Mouse (Mus musculus) MEL (cell line): ENCODE results near the gene Gtse1.

Experiments used
- CTCF ChIP-seq, 3 experiments: IDR thresholded peaks in 2 of 3; conservative IDR thresholded peaks in 1 of 3; 2 replicates each; pipeline ENCODE4 v1.5.1; 2011 to 2012; ENCODE audit warnings: low read length in 3 of 3, low read depth in 2 of 3, mild to moderate bottlenecking in 2 of 3, improper control_type of control experiment in 1 of 3, inconsistent platforms in 1 of 3, mixed read lengths in 1 of 3, moderate library complexity in 1 of 3; ENCODE audit not compliant: control insufficient read depth in 1 of 3, insufficient read depth in 1 of 3, poor library complexity in 1 of 3, severe bottlenecking in 1 of 3
- E2F4 ChIP-seq: IDR thresholded peaks from 2 replicates; pipeline ENCODE4 v1.6.1; 2011; ENCODE audit warnings: low read depth, low read length, improper control_type of control experiment, borderline replicate concordance
- GABPA ChIP-seq: IDR thresholded peaks from 2 replicates; pipeline ENCODE4 v1.6.1; 2012; ENCODE audit warnings: low read depth, mild to moderate bottlenecking, inconsistent platforms, low read length, improper control_type of control experiment, moderate library complexity
- GATA1 ChIP-seq: IDR thresholded peaks from 2 replicates; pipeline ENCODE4 v1.6.1; 2011; ENCODE audit warnings: low read depth, low read length, improper control_type of control experiment
- HCFC1 ChIP-seq: IDR thresholded peaks from 2 replicates; pipeline ENCODE4 v1.6.1; 2012; ENCODE audit warnings: low read depth, mild to moderate bottlenecking, inconsistent platforms, low read length, improper control_type of control experiment, moderate library complexity
- MAFK ChIP-seq: IDR thresholded peaks from 2 replicates; pipeline ENCODE4 v1.6.1; 2011; ENCODE audit warnings: low read depth, mild to moderate bottlenecking, low read length, improper control_type of control experiment, borderline replicate concordance
- POLR2A ChIP-seq, 2 experiments: IDR thresholded peaks; 2 replicates each; pipeline ENCODE4 v1.6.1; 2011 to 2012; ENCODE audit warnings: low read length in 2 of 2, mild to moderate bottlenecking in 2 of 2, control low read depth in 1 of 2, improper control_type of control experiment in 1 of 2, low read depth in 1 of 2, moderate library complexity in 1 of 2; ENCODE audit not compliant: control insufficient read depth in 1 of 2, insufficient read depth in 1 of 2, poor library complexity in 1 of 2
- SIN3A ChIP-seq: IDR thresholded peaks from 2 replicates; pipeline ENCODE4 v1.6.1; 2012; ENCODE audit warnings: low read length, improper control_type of control experiment, inconsistent platforms
- USF1 ChIP-seq: IDR thresholded peaks from 2 replicates; pipeline ENCODE4 v1.6.1; 2014; ENCODE audit warnings: low read depth, mild to moderate bottlenecking, inconsistent platforms, low read length, improper control_type of control experiment, moderate library complexity
- USF2 ChIP-seq, 2 experiments: IDR thresholded peaks; 2 replicates each; pipeline ENCODE4 v1.6.1; 2011 to 2012; ENCODE audit warnings: improper control_type of control experiment in 2 of 2, low read length in 2 of 2, borderline replicate concordance in 1 of 2, inconsistent platforms in 1 of 2, low read depth in 1 of 2, mild to moderate bottlenecking in 1 of 2; ENCODE audit not compliant: insufficient read depth in 1 of 2
- ZC3H11A ChIP-seq: IDR thresholded peaks from 2 replicates; pipeline ENCODE4 v1.6.1; 2012; ENCODE audit warnings: low read depth, mild to moderate bottlenecking, inconsistent platforms, low read length, improper control_type of control experiment
- ZKSCAN1 ChIP-seq: IDR thresholded peaks from 2 replicates; pipeline ENCODE4 v1.6.1; 2012; ENCODE audit warnings: low read depth, mild to moderate bottlenecking, inconsistent platforms, low read length, improper control_type of control experiment, moderate library complexity
- ZMIZ1 ChIP-seq: IDR thresholded peaks from 2 replicates; pipeline ENCODE4 v1.6.1; 2012; ENCODE audit warnings: low read depth, mild to moderate bottlenecking, inconsistent platforms, low read length, improper control_type of control experiment, moderate library complexity

GRCm38 (mm10) chr15:85909931-85910330, 50.4 kb downstream of the Gtse1 start:
- TF ChIP-seq USF1 (no peak), MAFK (no peak), ZMIZ1 (no peak), POLR2A (IDR thresholded peaks at IDR 0.05; ENCODE audit: control insufficient read depth in 1 of 2, insufficient read depth in 1 of 2, low read depth in 1 of 2, low read length in 2 of 2, poor library complexity in 1 of 2) (no peak), E2F4 (no peak), ZKSCAN1 (no peak), USF2 (IDR thresholded peaks at IDR 0.05; ENCODE audit: borderline replicate concordance in 1 of 2, insufficient read depth in 1 of 2, low read depth in 1 of 2, low read length in 2 of 2) (no peak), GABPA (no peak), GATA1 (peak; percentile 58), CTCF (IDR thresholded peaks at IDR 0.05 in 2 of 3, conservative IDR thresholded peaks at IDR 0.05 in 1 of 3; ENCODE audit: control insufficient read depth in 1 of 3, insufficient read depth in 1 of 3, low read depth in 2 of 3, low read length in 3 of 3, poor library complexity in 1 of 3, severe bottlenecking in 1 of 3) (no peak), SIN3A (no peak), ZC3H11A (no peak), HCFC1 (no peak)
